Mouse (Mus musculus) ES-E14 (cell line): ENCODE data around the gene Rab8b. TPM values are rescaled to one million over a fixed set of nuclear protein-coding genes. Genes with fewer than 3 reads are reported as not detected.

ENCODE experiments used
- DNase-seq: peaks from one replicate; pipeline ENCODE4 v3.0.0-alpha.2; 2013; ENCODE audit warnings: low read depth, low spot score
- H3K27ac ChIP-seq: 2 replicates; pipeline ENCODE4 v1.5.1; 2012; ENCODE audit warnings: low read depth, mild to moderate bottlenecking, low read length, moderate library complexity, mixed read lengths; ENCODE audit not compliant: poor library complexity, insufficient read depth, severe bottlenecking
- H3K36me3 ChIP-seq: 2 replicates; pipeline ENCODE4 v1.6.1; 2012; ENCODE audit warnings: mild to moderate bottlenecking, low read length, moderate library complexity, mixed read lengths; ENCODE audit not compliant: control insufficient read depth, poor library complexity, insufficient read depth, severe bottlenecking
- H3K4me1 ChIP-seq, 2 experiments: fragments of 150-350 bp in 1 of 2; sonication (generic) in 1 of 2; 2 replicates each; pipeline ENCODE4 v1.6.1; 2012; ENCODE audit warnings: low read length in 2 of 2, mild to moderate bottlenecking in 1 of 2, mixed read lengths in 1 of 2; ENCODE audit not compliant: control insufficient read depth in 2 of 2, insufficient read depth in 2 of 2, poor library complexity in 1 of 2
- H3K4me3 ChIP-seq, 2 experiments: fragments of 150-350 bp in 1 of 2; sonication (generic) in 1 of 2; 2 replicates each; pipeline ENCODE4 v1.5.1; 2012; ENCODE audit warnings: low read length in 2 of 2, low read depth in 1 of 2, mild to moderate bottlenecking in 1 of 2, mixed read lengths in 1 of 2; ENCODE audit not compliant: insufficient read depth in 1 of 2, poor library complexity in 1 of 2, severe bottlenecking in 1 of 2
- H3K9ac ChIP-seq: 2 replicates; pipeline ENCODE4 v1.6.1; 2012; ENCODE audit warnings: low read depth, mild to moderate bottlenecking, low read length, mixed read lengths; ENCODE audit not compliant: poor library complexity, insufficient read depth, severe bottlenecking
- H3K9me3 ChIP-seq: fragments of 150-350 bp; sonication (generic); 2 replicates; pipeline ENCODE4 v1.6.1; 2012; ENCODE audit warnings: low read depth, mild to moderate bottlenecking, low read length; ENCODE audit not compliant: control insufficient read depth, insufficient read depth
- CHD2 ChIP-seq: IDR thresholded peaks from 2 replicates; pipeline ENCODE4 v1.6.1; 2014; ENCODE audit warnings: mild to moderate bottlenecking, low read depth, low read length, inconsistent platforms
- HCFC1 ChIP-seq: IDR thresholded peaks from 2 replicates; pipeline ENCODE4 v1.6.1; 2012; ENCODE audit warnings: low read length, inconsistent platforms, borderline replicate concordance; ENCODE audit not compliant: insufficient read depth
- MAFK ChIP-seq: IDR thresholded peaks from 2 replicates; pipeline ENCODE4 v1.6.1; 2014; ENCODE audit warnings: mild to moderate bottlenecking, low read depth, low read length, inconsistent platforms; ENCODE audit not compliant: insufficient read depth
- ZC3H11A ChIP-seq: IDR thresholded peaks from 2 replicates; pipeline ENCODE4 v1.6.1; 2012; ENCODE audit warnings: low read depth, mild to moderate bottlenecking, inconsistent platforms, low read length, borderline replicate concordance
- ZNF384 ChIP-seq: IDR thresholded peaks from 2 replicates; pipeline ENCODE4 v1.6.1; 2012; ENCODE audit warnings: low read depth, low read length, inconsistent platforms
- in situ Hi-C, 2 experiments: fragments of 600-800 bp; cut with MboI; formaldehyde crosslinking; loops; one replicate each; pipeline ENCODE4 v1.15.1; 2025; ENCODE audit warnings: low sequenced_read_pairs in 2 of 2, inconsistent platforms in 1 of 2; ENCODE audit not compliant: unreplicated experiment in 2 of 2
- total RNA-seq: library from RNA; depleted of rRNA; stranded (reverse); fragments of 300-350 nt; gene quantifications from 2 replicates; pipeline ENCODE4 v1.2.3, GENCODE M21; 2012

Rab8b gene
- total RNA-seq, 1 experiment, result 7.9 TPM

DNA sequence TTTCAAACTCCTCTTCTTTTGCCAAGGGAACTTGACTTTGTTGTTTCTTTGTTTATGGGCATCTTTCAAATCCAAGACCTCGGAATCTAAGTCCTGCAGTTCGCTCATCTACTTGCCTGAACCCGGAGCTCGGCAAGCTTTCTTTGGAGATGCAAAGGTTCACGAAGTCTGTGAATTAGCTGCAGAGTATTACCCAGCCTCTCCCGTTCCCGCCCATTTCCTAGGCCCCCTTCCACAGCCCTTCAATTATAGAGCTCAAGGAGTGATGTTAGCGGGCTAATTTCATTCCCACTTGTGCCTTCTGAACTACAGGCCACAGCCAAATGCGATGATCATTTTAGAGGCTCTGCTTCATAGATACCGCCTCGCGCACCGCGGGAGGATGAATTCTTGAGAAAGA is 494 bp upstream of the Rab8b start:
- Histone ChIP-seq H3K9me3 (no peaks in the 10 kb centered on the region), H3K4me1 (0 out of 4 replicates have a peak, but pooled peaks cover 0 to 2% of the 10 kb centered on the region in 2 experiments), H3K36me3 (no peaks in the 10 kb centered on the region), H3K27ac (no peak overlapping the region), H3K4me3 (peak overlapping the region; percentile 34 to 78), H3K9ac (no peak overlapping the region)
- in situ Hi-C loops, result no loop called here
- TF ChIP-seq MAFK (no peak), CHD2 (no peak), ZC3H11A (no peak), ZNF384 (no peak), HCFC1 (no peak)
- DNase-seq, result no peak

DNA sequence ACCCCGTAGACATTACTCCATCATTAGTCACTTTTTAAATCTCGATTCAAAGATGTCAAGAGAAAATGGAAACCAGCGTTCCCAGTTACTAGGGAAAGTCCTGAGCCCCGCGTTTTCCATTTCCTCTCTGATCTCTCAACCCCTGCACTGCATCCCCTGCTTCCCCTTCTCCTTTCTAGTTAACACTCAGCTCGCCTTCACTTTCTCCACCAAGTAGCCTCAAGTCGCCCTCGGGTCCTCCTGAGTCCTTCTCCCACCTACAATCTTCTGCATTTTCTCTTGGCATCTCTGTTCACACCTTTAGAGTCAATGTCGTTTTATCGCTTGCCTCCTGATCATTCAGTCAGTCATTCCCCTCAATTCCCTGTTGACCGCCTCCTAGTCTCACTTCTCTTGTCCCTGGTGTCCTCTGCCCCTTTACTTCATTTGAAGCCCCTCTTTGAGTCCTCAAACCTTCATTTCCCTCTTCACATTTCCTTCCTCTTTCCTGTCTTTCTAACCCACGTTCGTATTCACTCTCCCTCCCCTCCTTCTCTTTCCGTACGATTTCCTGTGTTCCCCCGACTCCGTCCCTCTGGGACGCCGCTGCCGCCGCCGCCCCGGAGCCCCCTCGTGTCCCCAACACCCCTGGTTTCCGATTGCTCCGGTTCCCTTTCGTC is 686 bp downstream of the Rab8b start:
- H3K36me3 ChIP-seq, result no peaks in the 10 kb centered on the region
- in situ Hi-C loops, result no loop called here
- DNase-seq, result no peak
- TF ChIP-seq HCFC1, result no peak
- TF ChIP-seq CHD2, result no peak
- no peak for TF ChIP-seq ZNF384
- TF ChIP-seq ZC3H11A, result no peak
- TF ChIP-seq MAFK, result no peak
- no peak overlapping the region for H3K27ac ChIP-seq
- peak overlapping the region; percentile 93 to 98 for H3K4me3 ChIP-seq
- H3K9me3 ChIP-seq, result no peaks in the 10 kb centered on the region
- H3K4me1 ChIP-seq, result 0 out of 4 replicates have a peak, but pooled peaks cover 0 to 2% of the 10 kb centered on the region in 2 experiments
- H3K9ac ChIP-seq, result peak overlapping the region; percentile 77

GRCm38 (mm10) chr9:66917892-66918255 is 1.6 kb downstream of the Rab8b start:
- H3K27ac ChIP-seq, result no peak overlapping the region
- no peak for DNase-seq
- H3K4me3 ChIP-seq, result no peak overlapping the region

DNA sequence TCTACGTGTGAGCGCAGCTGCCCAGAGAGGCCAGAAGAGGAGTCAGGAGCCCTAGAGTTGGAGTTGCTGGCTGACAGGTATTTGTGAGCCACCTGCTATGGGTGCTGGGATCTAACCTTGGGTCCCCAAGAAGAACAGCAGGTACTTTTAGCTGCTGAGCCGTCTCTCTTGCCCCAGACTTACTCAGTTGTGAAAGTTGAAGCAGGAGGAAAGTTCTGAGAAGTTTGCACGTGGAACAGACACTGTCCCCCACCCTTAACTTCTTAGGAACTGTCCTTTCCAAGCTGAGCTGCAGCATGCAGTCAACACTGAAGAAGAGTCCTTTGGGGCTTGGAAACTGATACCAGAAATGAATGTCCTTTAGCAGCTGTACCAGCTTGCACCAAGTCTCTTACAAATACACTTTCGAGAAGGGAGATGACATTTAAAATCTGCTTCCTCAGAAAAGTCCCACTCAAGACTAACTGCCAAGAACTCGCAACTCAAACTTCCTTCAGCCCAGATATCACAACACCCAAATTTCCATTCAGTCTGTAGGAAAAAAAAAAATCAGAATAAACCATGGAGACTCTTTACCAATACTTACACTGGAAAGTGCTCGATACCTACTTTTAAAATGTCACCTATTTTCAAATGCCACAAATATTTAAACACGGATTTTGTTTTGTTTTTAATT is 2.1 kb downstream of the Rab8b start:
- TF ChIP-seq ZC3H11A (no peak), CHD2 (no peak), ZNF384 (no peak), HCFC1 (no peak), MAFK (no peak)
- DNase-seq, result no peak

More at GRCm38 (mm10) chr9:66917892-66918255, 1.6 kb downstream of the Rab8b start:
- Histone ChIP-seq H3K9me3 (no peaks in the 10 kb centered on the region), H3K9ac (no peak overlapping the region), H3K4me1 (0 out of 4 replicates have a peak, but pooled peaks cover 0 to 2% of the 10 kb centered on the region in 2 experiments), H3K36me3 (no peaks in the 10 kb centered on the region)
- TF ChIP-seq ZNF384, result no peak
- TF ChIP-seq MAFK, result no peak
- no peak for TF ChIP-seq HCFC1
- no peak for TF ChIP-seq CHD2
- no peak for TF ChIP-seq ZC3H11A
- in situ Hi-C loops, result no loop called here

More for the DNA sequence above, 2.1 kb downstream of the Rab8b start:
- in situ Hi-C loops, result no loop called here
- Histone ChIP-seq H3K9me3 (no peaks in the 10 kb centered on the region), H3K9ac (no peak overlapping the region), H3K36me3 (no peaks in the 10 kb centered on the region), H3K4me1 (0 out of 4 replicates have a peak, but pooled peaks cover 0 to 2% of the 10 kb centered on the region in 2 experiments), H3K4me3 (no peak overlapping the region), H3K27ac (no peak overlapping the region)
